Mouse (Mus musculus) liver, adult 2 months (tissue): ENCODE data around the gene Relt.

Experiments used
- CTCF ChIP-seq: fragments of 200-500 bp; IDR thresholded peaks from 2 replicates; pipeline ENCODE4 v1.5.1; 2011; ENCODE audit warnings: low read depth, low read length, control low read depth
- POLR2A ChIP-seq: fragments of 200-500 bp; IDR thresholded peaks from 2 replicates; pipeline ENCODE4 v1.6.1; 2011; ENCODE audit warnings: low read length, control low read depth; ENCODE audit not compliant: insufficient read depth; ENCODE audit errors: extremely low read depth

- TF ChIP-seq POLR2A (no peak), CTCF (no peak)
Observed at GRCm38 (mm10) chr7:100824661-100825060, 38.6 kb downstream of the Relt start.
